Mouse (Mus musculus) forebrain, embryonic 16.5 days (tissue): ENCODE measurements at regions not wholly inside any gene's neighbourhood (a gene's known extent, or its start where the extent isn't known, plus 50 kb on each side); places are given as distances from the start of the nearest gene placed in this dataset.

Experiments used
- ATAC-seq: fragments of 200-750 bp; cut with Nextera tagmentation; 2 replicates; pipeline ENCODE4 v1.8.0; 2017; ENCODE audit warnings: mild to moderate bottlenecking, moderate library complexity
- H3K27ac ChIP-seq: fragments of 300-500 bp; sonication (generic); 2 replicates; pipeline ENCODE4 v1.5.1; 2014; ENCODE audit warnings: low read length, control low read depth
- H3K27me3 ChIP-seq: fragments of 300-500 bp; sonication (generic); replicated peaks from 2 replicates; pipeline ENCODE4 v1.6.1; 2014; ENCODE audit warnings: low read length; ENCODE audit not compliant: control insufficient read depth, insufficient read depth
- H3K36me3 ChIP-seq: fragments of 300-500 bp; sonication (generic); 2 replicates; pipeline ENCODE4 v1.6.1; 2014; ENCODE audit not compliant: control insufficient read depth, insufficient read depth
- H3K4me1 ChIP-seq: fragments of 300-500 bp; sonication (generic); replicated peaks from 2 replicates; pipeline ENCODE4 v1.6.1; 2014; ENCODE audit warnings: low read length; ENCODE audit not compliant: control insufficient read depth, insufficient read depth
- H3K4me2 ChIP-seq: fragments of 300-500 bp; sonication (generic); 2 replicates; pipeline ENCODE4 v1.6.1; 2014; ENCODE audit warnings: mild to moderate bottlenecking, low read length, control low read depth
- H3K4me3 ChIP-seq: fragments of 300-500 bp; sonication (generic); replicated peaks from 2 replicates; pipeline ENCODE4 v1.5.1; 2014; ENCODE audit warnings: mild to moderate bottlenecking, low read length, control low read depth
- H3K9ac ChIP-seq: fragments of 300-500 bp; sonication (generic); replicated peaks from 2 replicates; pipeline ENCODE4 v1.6.1; 2014; ENCODE audit warnings: low read depth, low read length, control low read depth
- H3K9me3 ChIP-seq: fragments of 300-500 bp; sonication (generic); 2 replicates; pipeline ENCODE4 v1.6.1; 2016; ENCODE audit warnings: low read length; ENCODE audit not compliant: control insufficient read depth
- WGBS: fragments of 180-500 bp; shearing (Covaris S2); extraction: QIAGEN DNeasy Blood & Tissue Kit; methylation state at CpG from one replicate; pipeline ENCODE4 v1.1.7; 2014; 5-methylcytosine and 5-hydroxymethylcytosine counted together

GRCm38 (mm10) chr9:117814661-117815060 lies 184.9 kb upstream of the Rbms3 start:
- H3K27ac ChIP-seq = no peak overlapping the region
- WGBS = 11% methylated on average over 4 of the region's 4 CpGs
- no peaks in the 10 kb centered on the region for H3K27me3 ChIP-seq
- no peak overlapping the region for H3K4me2 ChIP-seq
- H3K9me3 ChIP-seq = no peaks in the 10 kb centered on the region
- H3K9ac ChIP-seq = no peak overlapping the region
- H3K4me1 ChIP-seq = peaks cover 5% of the 10 kb centered on the region; the same call in 1 of the 2 replicates
- no peaks in the 10 kb centered on the region for H3K36me3 ChIP-seq
- no peak overlapping the region for H3K4me3 ChIP-seq
- ATAC-seq = no peak

DNA sequence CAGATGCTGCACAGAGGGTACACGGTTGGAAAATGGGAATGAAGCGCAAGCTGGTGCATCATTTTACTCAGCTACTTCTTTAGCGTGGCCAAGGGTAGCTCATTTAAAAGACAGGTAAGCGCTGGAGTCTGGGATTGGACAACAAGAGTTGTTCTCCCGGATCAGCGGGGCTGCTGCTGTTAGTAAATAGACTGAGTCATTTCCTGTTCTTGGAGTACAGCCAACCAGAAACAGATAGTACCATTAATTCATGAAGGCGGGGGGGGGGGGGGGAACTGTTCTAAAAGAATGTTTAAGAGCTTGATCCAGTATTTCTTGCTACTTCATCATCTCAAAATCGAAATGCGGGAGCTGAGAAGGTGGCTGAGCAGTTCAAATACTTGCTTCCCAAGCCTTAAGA lies 183.5 kb upstream of the Rbms3 start:
- no peak overlapping the region for H3K9ac ChIP-seq
- H3K4me3 ChIP-seq = no peak overlapping the region
- ATAC-seq = no peak
- no peaks in the 10 kb centered on the region for H3K9me3 ChIP-seq
- no peaks in the 10 kb centered on the region for H3K27me3 ChIP-seq
- no peak overlapping the region for H3K4me2 ChIP-seq
- peaks cover 5% of the 10 kb centered on the region; the same call in 1 of the 2 replicates for H3K4me1 ChIP-seq
- no peak overlapping the region for H3K27ac ChIP-seq
- 64% methylated on average over 9 of the region's 9 CpGs for WGBS
- H3K36me3 ChIP-seq = no peaks in the 10 kb centered on the region

DNA sequence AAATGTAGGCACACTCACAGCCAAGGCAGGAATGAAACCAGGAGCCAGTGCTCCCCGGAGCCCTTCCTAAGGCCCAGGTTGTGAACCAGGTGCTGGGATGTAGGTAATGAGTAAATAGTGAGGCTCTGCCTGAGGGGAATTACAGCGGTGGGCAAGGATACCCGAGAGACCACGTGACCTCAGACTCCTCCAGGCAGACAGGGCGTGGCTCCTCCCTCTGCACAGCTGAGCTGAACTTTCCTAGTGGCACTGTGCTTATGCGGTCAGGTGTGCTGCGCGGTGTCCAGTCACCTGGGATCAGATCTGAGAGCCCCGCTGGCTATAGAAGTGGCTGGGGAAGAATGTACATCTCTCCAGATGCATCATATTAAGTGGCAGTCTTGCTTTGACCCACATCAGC lies 176.1 kb upstream of the Rbms3 start:
- H3K27ac ChIP-seq = no peak overlapping the region
- H3K27me3 ChIP-seq = no peaks in the 10 kb centered on the region
- no peak for ATAC-seq
- H3K9ac ChIP-seq = no peak overlapping the region
- H3K4me1 ChIP-seq = no peaks in the 10 kb centered on the region
- no peaks in the 10 kb centered on the region for H3K9me3 ChIP-seq
- H3K4me3 ChIP-seq = no peak overlapping the region
- no peaks in the 10 kb centered on the region for H3K36me3 ChIP-seq
- no peak overlapping the region for H3K4me2 ChIP-seq
- 83% methylated on average over 9 of the region's 9 CpGs for WGBS

DNA sequence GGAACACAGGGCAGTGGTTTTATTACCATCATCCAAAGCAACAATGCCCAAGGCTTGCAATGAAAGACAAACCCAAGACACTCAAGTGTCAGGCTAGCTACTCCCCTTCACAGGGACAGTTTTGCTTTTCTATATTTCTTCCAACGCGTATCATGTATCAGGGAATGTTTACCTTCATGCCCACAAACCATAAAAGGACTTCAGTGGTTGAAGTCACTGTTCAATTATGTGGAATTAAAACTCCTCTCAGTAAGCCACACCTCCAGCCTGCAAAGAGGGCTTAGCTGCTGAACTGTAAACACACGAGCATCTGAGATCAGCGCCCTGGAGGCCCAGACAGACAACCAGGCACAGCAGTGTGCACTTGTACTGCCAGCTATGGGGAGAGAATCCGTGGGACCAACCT lies 154.5 kb upstream of the Rbms3 start:
- Histone ChIP-seq H3K9ac (no peak overlapping the region), H3K4me2 (no peak overlapping the region), H3K27me3 (no peaks in the 10 kb centered on the region), H3K9me3 (no peaks in the 10 kb centered on the region), H3K4me3 (no peak overlapping the region), H3K36me3 (no peaks in the 10 kb centered on the region), H3K4me1 (no peaks in the 10 kb centered on the region), H3K27ac (no peak overlapping the region)
- ATAC-seq = no peak
- WGBS = 74% methylated on average over 5 of the region's 5 CpGs

GRCm38 (mm10) chr9:117754651-117755050 lies 124.9 kb upstream of the Rbms3 start:
- 95% methylated on average over 6 of the region's 6 CpGs for WGBS
- Histone ChIP-seq H3K36me3 (no peaks in the 10 kb centered on the region), H3K27me3 (no peaks in the 10 kb centered on the region), H3K9ac (no peak overlapping the region), H3K27ac (no peak overlapping the region), H3K4me1 (no peaks in the 10 kb centered on the region), H3K4me2 (no peak overlapping the region), H3K9me3 (no peaks in the 10 kb centered on the region), H3K4me3 (no peak overlapping the region)
- no peak for ATAC-seq

- no peaks in the 10 kb centered on the region for H3K4me1 ChIP-seq
- H3K9me3 ChIP-seq = no peaks in the 10 kb centered on the region
- H3K4me2 ChIP-seq = no peak overlapping the region
- no peak overlapping the region for H3K27ac ChIP-seq
- H3K36me3 ChIP-seq = no peaks in the 10 kb centered on the region
- H3K4me3 ChIP-seq = no peak overlapping the region
- no peak overlapping the region for H3K9ac ChIP-seq
- no peaks in the 10 kb centered on the region for H3K27me3 ChIP-seq
- WGBS = 80% methylated on average over 3 of the region's 3 CpGs
- no peak for ATAC-seq
These were observed 123.8 kb upstream of the Rbms3 start for GRCm38 (mm10) chr9:117753466-117753865.

DNA sequence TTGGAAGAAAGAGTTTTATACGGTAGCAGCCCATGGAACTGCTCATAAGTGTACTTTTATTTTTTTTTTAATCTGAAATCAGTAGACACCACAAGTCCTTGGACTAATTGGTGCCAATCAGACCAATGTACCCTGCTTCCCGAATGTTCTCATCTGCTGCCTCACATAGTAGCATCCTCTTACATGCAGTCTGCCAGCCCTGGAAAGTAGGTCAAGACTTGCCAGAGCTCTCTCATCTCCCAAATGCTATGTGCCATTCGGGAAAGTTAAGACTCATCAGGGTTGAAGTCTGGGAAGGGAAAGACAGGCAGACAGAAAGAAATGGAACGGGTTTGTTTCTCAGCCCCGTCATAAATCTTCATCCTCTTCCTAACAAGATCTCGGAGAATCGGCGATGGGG lies 115.2 kb upstream of the Rbms3 start:
- Histone ChIP-seq H3K27ac (no peak overlapping the region), H3K4me2 (no peak overlapping the region), H3K36me3 (no peaks in the 10 kb centered on the region), H3K4me3 (no peak overlapping the region), H3K9ac (no peak overlapping the region), H3K27me3 (no peaks in the 10 kb centered on the region), H3K9me3 (no peaks in the 10 kb centered on the region), H3K4me1 (no peaks in the 10 kb centered on the region)
- ATAC-seq = no peak
- WGBS = 96% methylated on average over 8 of the region's 8 CpGs

DNA sequence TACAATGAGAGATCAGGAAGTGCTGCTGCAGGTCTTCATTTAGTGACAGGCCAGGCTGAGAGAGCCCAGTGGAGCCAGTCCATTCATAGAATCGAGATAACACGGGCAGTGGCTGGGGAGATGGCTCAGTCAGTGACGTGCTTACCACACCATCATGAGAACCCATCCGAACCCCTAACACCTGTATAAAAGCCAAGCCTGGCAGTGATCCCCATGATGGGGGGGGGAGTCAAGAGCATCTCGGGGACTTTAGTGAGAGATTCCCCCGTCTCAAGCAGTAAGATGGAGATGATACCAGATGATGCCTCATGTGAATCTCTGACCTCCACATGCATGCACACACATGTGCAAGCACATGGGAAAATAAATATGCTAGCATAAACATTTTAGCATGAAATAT lies 99.7 kb upstream of the Rbms3 start:
- no peaks in the 10 kb centered on the region for H3K27me3 ChIP-seq
- H3K4me1 ChIP-seq = no peaks in the 10 kb centered on the region
- H3K9ac ChIP-seq = no peak overlapping the region
- ATAC-seq = no peak
- no peaks in the 10 kb centered on the region for H3K9me3 ChIP-seq
- no peak overlapping the region for H3K4me3 ChIP-seq
- H3K27ac ChIP-seq = no peak overlapping the region
- 83% methylated on average over 6 of the region's 6 CpGs for WGBS
- no peak overlapping the region for H3K4me2 ChIP-seq
- H3K36me3 ChIP-seq = no peaks in the 10 kb centered on the region

GRCm38 (mm10) chr9:117720161-117720598 lies 90.5 kb upstream of the Rbms3 start:
- Histone ChIP-seq H3K4me1 (no peaks in the 10 kb centered on the region), H3K9me3 (no peaks in the 10 kb centered on the region), H3K27me3 (no peaks in the 10 kb centered on the region), H3K27ac (no peak overlapping the region), H3K4me3 (no peak overlapping the region), H3K9ac (no peak overlapping the region), H3K4me2 (no peak overlapping the region), H3K36me3 (no peaks in the 10 kb centered on the region)
- WGBS = 89% methylated on average over 7 of the region's 7 CpGs
- no peak for ATAC-seq

GRCm38 (mm10) chr9:117717346-117717745 lies 87.6 kb upstream of the Rbms3 start:
- 87% methylated on average over 4 of the region's 4 CpGs for WGBS

More at GRCm38 (mm10) chr9:117717346-117717745, 87.6 kb upstream of the Rbms3 start:
- Histone ChIP-seq H3K36me3 (no peaks in the 10 kb centered on the region), H3K9ac (no peak overlapping the region), H3K27me3 (no peaks in the 10 kb centered on the region), H3K4me3 (no peak overlapping the region), H3K4me1 (no peaks in the 10 kb centered on the region), H3K9me3 (no peaks in the 10 kb centered on the region), H3K27ac (no peak overlapping the region), H3K4me2 (no peak overlapping the region)
- no peak for ATAC-seq
